Mouse (Mus musculus) bone marrow, adult 2 months (tissue): Measurements from ENCODE around the gene Kdm6b. TPM values are rescaled to one million over a fixed set of nuclear protein-coding genes. Genes with fewer than 3 reads are reported as not detected.

ENCODE experiments used
- H3K27ac ChIP-seq: fragments of 200-500 bp; 2 replicates; pipeline ENCODE4 v1.5.1; 2012; ENCODE audit warnings: low read depth, mild to moderate bottlenecking, control low read depth, inconsistent platforms, low read length; ENCODE audit not compliant: control insufficient read depth, poor library complexity, insufficient read depth
- H3K4me1 ChIP-seq: fragments of 200-500 bp; 2 replicates; pipeline ENCODE4 v1.6.1; 2011; ENCODE audit warnings: low read length; ENCODE audit not compliant: control insufficient read depth, insufficient read depth
- H3K4me3 ChIP-seq: fragments of 200-500 bp; replicated peaks from 2 replicates; pipeline ENCODE3; 2011; ENCODE audit warnings: mild to moderate bottlenecking, low read depth, low read length, control low read depth; ENCODE audit not compliant: control insufficient read depth
- CTCF ChIP-seq: fragments of 200-500 bp; IDR thresholded peaks from 2 replicates; pipeline ENCODE4 v1.5.1; 2011; ENCODE audit warnings: low read length, control low read depth; ENCODE audit not compliant: control insufficient read depth, insufficient read depth
- POLR2A ChIP-seq: fragments of 200-500 bp; IDR thresholded peaks from 2 replicates; pipeline ENCODE4 v1.6.1; 2011; ENCODE audit warnings: low read depth, mild to moderate bottlenecking, control low read depth, low read length, borderline replicate concordance; ENCODE audit not compliant: control insufficient read depth
- WGBS: fragments of 180-500 bp; shearing (Covaris S2); methylation state at CpG from one replicate; pipeline ENCODE4 v1.1.7; 2018; 5-methylcytosine and 5-hydroxymethylcytosine counted together
- polyA plus RNA-seq: library from polyadenylated mRNA; stranded (reverse); fragments of >200 nt; gene quantifications from 2 replicates; pipeline ENCODE4 v1.2.4, GENCODE M21; 2011; ENCODE audit warnings: low replicate concordance; ENCODE audit not compliant: missing spikeins, insufficient read depth, insufficient read length

Kdm6b gene
- polyA plus RNA-seq, 1 experiment, result 29.2 TPM

DNA sequence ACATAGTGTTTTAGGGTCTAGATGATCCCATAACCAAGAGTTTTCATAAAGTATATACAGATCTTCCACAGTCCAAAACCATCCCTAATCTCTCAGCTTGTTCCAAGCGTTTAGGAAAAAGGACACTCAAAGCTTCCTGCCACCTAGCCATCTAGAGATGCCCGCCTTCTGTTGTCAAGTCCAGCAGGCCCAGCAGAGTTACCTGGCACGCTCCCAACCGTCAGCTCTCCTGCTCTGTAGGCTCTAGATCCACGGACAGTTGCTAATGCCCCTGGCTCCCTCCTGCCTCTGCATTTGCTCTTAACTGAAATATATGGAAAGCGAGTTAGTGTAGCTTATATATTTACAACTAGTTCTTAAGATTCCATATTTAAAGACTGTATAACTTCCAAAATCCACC lies 32.1 kb downstream of the Kdm6b start:
- TF ChIP-seq CTCF (no peak), POLR2A (no peak)
- H3K27ac ChIP-seq, result no peak overlapping the region
- WGBS, result 82% methylated on average over 6 of the region's 6 CpGs
- H3K4me3 ChIP-seq, result no peak overlapping the region
- H3K4me1 ChIP-seq, result peaks cover 2% of the 10 kb centered on the region; the same call in 1 of the 2 replicates

- WGBS, result 35% methylated on average over 3 of the region's 3 CpGs
- Histone ChIP-seq H3K27ac (no peak overlapping the region), H3K4me3 (no peak overlapping the region), H3K4me1 (peaks cover 2% of the 10 kb centered on the region; the same call in 1 of the 2 replicates)
- TF ChIP-seq CTCF (no peak), POLR2A (no peak)
Observed at GRCm38 (mm10) chr11:69379600-69379999, 33.9 kb downstream of the Kdm6b start.

DNA sequence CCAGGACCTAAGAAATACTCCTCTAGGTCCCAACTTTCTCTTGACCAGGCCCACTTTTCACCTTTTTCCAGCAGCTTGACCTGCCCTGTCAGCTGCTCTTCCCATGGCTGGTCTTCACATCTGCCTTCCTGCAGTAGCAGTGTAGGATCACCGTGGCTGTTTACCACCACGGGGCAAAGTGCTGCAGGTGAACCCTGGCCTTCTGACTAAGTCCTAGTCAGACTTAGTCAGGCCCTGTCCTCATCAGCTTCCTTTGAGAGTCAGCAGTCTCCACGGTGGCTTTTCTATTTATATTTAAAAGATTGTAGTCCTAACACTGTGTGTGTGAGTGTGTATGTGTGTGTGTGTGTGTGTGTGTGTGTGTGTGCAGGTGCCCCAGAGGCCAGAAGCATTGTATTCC lies 35.7 kb downstream of the Kdm6b start:
- WGBS, result 59% methylated on average over 3 of the region's 3 CpGs
- no peak overlapping the region for H3K27ac ChIP-seq

DNA sequence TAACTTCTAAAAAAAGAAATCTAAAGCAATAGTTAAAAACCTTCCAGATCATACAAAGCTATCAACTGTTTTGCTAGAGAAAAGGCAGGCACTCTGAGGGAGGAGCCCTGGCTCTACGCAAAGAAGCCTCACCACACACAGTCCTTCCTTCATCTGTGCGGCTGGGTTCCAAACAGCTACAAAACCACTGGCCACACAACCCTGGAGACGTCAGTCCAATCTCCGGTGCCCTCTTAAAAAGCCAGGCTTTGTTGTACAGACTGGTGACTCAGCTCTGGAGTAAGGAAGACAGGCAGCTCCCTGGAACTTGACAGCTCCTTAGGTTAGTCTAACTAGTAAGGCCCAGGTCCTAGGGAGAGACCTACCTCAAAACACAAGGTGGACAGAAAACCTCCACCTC lies 37.8 kb downstream of the Kdm6b start:
- H3K27ac ChIP-seq, result no peak overlapping the region
- no peak overlapping the region for H3K4me3 ChIP-seq
- 65% methylated on average over 4 of the region's 4 CpGs for WGBS
- H3K4me1 ChIP-seq, result peaks cover 3% of the 10 kb centered on the region; the same call in 1 of the 2 replicates
- TF ChIP-seq POLR2A, result no peak
- no peak for TF ChIP-seq CTCF

More for the DNA sequence above, 35.7 kb downstream of the Kdm6b start:
- TF ChIP-seq CTCF, result no peak
- TF ChIP-seq POLR2A, result no peak
- Histone ChIP-seq H3K4me1 (peaks cover 3% of the 10 kb centered on the region; the same call in 1 of the 2 replicates), H3K4me3 (no peak overlapping the region)

- peak overlapping the region; percentile 44 for H3K4me3 ChIP-seq
- 81% methylated on average over 16 of the region's 16 CpGs for WGBS
- TF ChIP-seq CTCF (no peak), POLR2A (no peak)
- H3K4me1 ChIP-seq, result peaks cover 1% of the 10 kb centered on the region; the same call in 1 of the 2 replicates
- peak overlapping the region; percentile 26; the same call in 1 of the 2 replicates for H3K27ac ChIP-seq
Observed at GRCm38 (mm10) chr11:69373223-69373965, 40.1 kb downstream of the Kdm6b start.

GRCm38 (mm10) chr11:69372780-69373170 lies 40.7 kb downstream of the Kdm6b start:
- Histone ChIP-seq H3K4me1 (peaks cover 3% of the 10 kb centered on the region; the same call in 1 of the 2 replicates), H3K27ac (no peak overlapping the region), H3K4me3 (no peak overlapping the region)
- TF ChIP-seq POLR2A (no peak), CTCF (no peak)
- 56% methylated on average over 3 of the region's 3 CpGs for WGBS

DNA sequence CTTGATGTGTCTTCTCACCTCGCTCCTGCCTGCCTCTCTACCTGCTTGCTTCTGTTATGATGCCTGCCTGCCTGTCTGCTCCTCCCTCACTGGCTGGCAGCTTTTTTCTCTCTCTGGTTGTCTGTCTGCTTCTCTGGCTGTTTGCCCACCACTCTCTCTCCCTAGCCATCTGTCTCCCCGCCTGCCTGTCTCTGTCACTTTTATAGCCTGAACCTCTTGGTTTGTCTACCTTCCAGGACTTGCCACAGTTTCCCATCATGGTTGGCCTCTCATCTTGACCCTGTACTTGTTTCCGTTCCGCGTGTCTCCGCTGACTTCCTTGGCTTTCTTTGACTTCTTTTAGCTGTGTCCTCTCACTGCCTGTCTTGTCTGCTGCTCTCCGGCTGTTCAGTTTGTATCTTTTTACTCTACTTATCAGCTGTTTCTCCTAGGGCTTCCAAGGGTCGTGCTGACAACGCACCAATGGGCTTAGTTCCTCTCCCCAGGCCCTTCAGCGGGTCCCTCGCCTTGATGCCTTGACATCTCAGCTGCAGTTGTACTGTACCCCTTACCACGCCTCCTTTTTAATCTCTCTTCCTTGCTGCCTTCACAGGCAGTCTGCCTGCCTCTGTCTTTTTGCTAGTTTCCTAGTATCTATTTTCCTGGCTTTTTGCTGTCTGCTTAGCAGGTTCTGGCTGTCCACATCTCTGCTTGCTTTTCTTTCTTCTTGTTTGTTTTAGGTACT lies 41.3 kb downstream of the Kdm6b start:
- peaks cover 3% of the 10 kb centered on the region; the same call in 1 of the 2 replicates for H3K4me1 ChIP-seq
- WGBS, result 49% methylated on average over 12 of the region's 12 CpGs
- H3K4me3 ChIP-seq, result no peak overlapping the region
- peak overlapping the region; percentile 47 for H3K27ac ChIP-seq
- TF ChIP-seq CTCF (no peak), POLR2A (no peak)

- Histone ChIP-seq H3K27ac (peak overlapping the region; percentile 47; the same call in 1 of the 2 replicates), H3K4me1 (peaks cover 3% of the 10 kb centered on the region; the same call in 1 of the 2 replicates), H3K4me3 (no peak overlapping the region)
- TF ChIP-seq POLR2A (no peak), CTCF (no peak)
- WGBS, result 83% methylated on average over 12 of the region's 12 CpGs
Observed at GRCm38 (mm10) chr11:69371601-69372000, 41.9 kb downstream of the Kdm6b start.
